Mouse (Mus musculus): ENCODE results near the gene Gm29866. TPM values are rescaled to one million over a fixed set of nuclear protein-coding genes. Genes with fewer than 3 reads are reported as not detected.
"Not testable (repeated sequence)": the region's sequence is repeated elsewhere in the genome, so short reads cannot be mapped to it uniquely, and the experiment has no call there.

Gm29866 gene
- not detected in 2 replicates for polyA plus RNA-seq (2012; rRNA removed)

DNA sequence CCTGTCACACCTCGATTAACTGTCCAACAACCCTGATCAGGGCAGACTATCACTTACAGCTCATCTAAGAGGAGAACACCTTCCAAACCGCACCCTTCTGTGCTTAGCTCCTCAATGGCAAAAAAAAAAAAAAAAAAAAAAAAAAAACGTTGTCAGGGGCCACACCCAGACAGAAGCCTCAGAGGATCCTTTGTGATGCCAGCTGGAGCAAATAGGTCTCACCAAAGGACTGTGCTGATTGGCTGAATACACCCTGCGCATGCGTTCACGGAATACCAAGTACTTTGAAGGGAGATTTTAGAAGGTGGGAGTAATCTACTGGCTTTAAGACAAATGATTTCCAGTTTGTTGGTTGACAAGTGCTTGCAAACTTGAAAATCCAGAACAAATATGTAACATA, at the start of gene Gm29866:
Gene Gm29866 (minus strand): TSS at position 101 of the 400 bp plus-strand sequence.
- not testable (repeated sequence) for DNase-seq (ENCODE audit: low read depth)

Other genes with a start within 250 kb of the Gm29866 start
- gene Gm20909, start 170.9 kb upstream of the Gm29866 start, polyA plus RNA-seq (2012; rRNA removed) = not detected in 2 replicates
- gene Gm20865, start 247.9 kb upstream of the Gm29866 start, polyA plus RNA-seq (2012; rRNA removed) = not detected in 2 replicates